Mouse (Mus musculus): ENCODE results near the gene Psma4. TPM values are rescaled to one million over a fixed set of nuclear protein-coding genes. Genes with fewer than 3 reads are reported as not detected.

Gene Psma4
- polyA plus RNA-seq (2015; fragmentation: Nextera tagmentation; extraction: Ambion mirVana): 251 and 256 TPM in 2 replicates

- peak; percentile 100 for ATAC-seq
- Histone ChIP-seq H3K4me1 (ENCODE audit: control insufficient read depth, insufficient read depth, low read length) (peaks cover 18% of the 10 kb centered on the region), H3K36me3 (ENCODE audit: control insufficient read depth, insufficient read depth, low read length) (peaks cover 10% of the 10 kb centered on the region), H3K27ac (ENCODE audit: low read length) (peak within 1 kb of the TSS; percentile 95), H3K9me3 (replicated peaks; ENCODE audit: control insufficient read depth, low read length, poor library complexity, severe bottlenecking) (no peaks in the 10 kb centered on the region), H3K9ac (ENCODE audit: low read depth, low read length) (peak within 1 kb of the TSS; percentile 93), H3K4me2 (ENCODE audit: low read length) (peak within 1 kb of the TSS; percentile 70), H3K27me3 (ENCODE audit: control insufficient read depth, insufficient read depth, low read depth, low read length) (no peaks in the 10 kb centered on the region), H3K4me3 (ENCODE audit: low read depth, low read length) (peak within 1 kb of the TSS; percentile 99)
- WGBS: under 1% methylated on average over 65 of the region's 65 CpGs
Measured at GRCm38 (mm10) chr9:54950575-54951321, at the start of gene Psma4, which contains the start of gene AY074887. TSS of gene Psma4 (plus strand) at chr9:54950790. TSS of gene AY074887 (minus strand) at chr9:54950998.

GRCm38 (mm10) chr9:54909446-54909845 lies 41.1 kb upstream of the Psma4 start:
- Histone ChIP-seq H3K4me3 (ENCODE audit: low read depth, low read length) (no peak overlapping the region), H3K36me3 (ENCODE audit: control insufficient read depth, insufficient read depth, low read length) (peaks cover 19% of the 10 kb centered on the region), H3K9me3 (replicated peaks; ENCODE audit: control insufficient read depth, low read length, poor library complexity, severe bottlenecking) (no peaks in the 10 kb centered on the region), H3K4me2 (ENCODE audit: low read length) (no peak overlapping the region), H3K27ac (ENCODE audit: low read length) (no peak overlapping the region), H3K9ac (ENCODE audit: low read depth, low read length) (no peak overlapping the region), H3K4me1 (ENCODE audit: control insufficient read depth, insufficient read depth, low read length) (no peaks in the 10 kb centered on the region), H3K27me3 (ENCODE audit: control insufficient read depth, insufficient read depth, low read depth, low read length) (no peaks in the 10 kb centered on the region)
- WGBS: 96% methylated on average over 5 of the region's 5 CpGs
- ATAC-seq: no peak

- H3K27ac ChIP-seq (ENCODE audit: low read length): no peak overlapping the region
- H3K4me3 ChIP-seq (ENCODE audit: low read depth, low read length): no peak overlapping the region
- no peak overlapping the region for H3K4me2 ChIP-seq (ENCODE audit: low read length)
- ATAC-seq: no peak
- peaks cover 8% of the 10 kb centered on the region for H3K4me1 ChIP-seq (ENCODE audit: control insufficient read depth, insufficient read depth, low read length)
- no peaks in the 10 kb centered on the region for H3K27me3 ChIP-seq (ENCODE audit: control insufficient read depth, insufficient read depth, low read depth, low read length)
- peaks cover 3% of the 10 kb centered on the region; the same call in 1 of the 2 replicates for H3K36me3 ChIP-seq (ENCODE audit: control insufficient read depth, insufficient read depth, low read length)
- no peaks in the 10 kb centered on the region for H3K9me3 ChIP-seq (replicated peaks; ENCODE audit: control insufficient read depth, low read length, poor library complexity, severe bottlenecking)
- WGBS: 72% methylated on average over 7 of the region's 7 CpGs
- H3K9ac ChIP-seq (ENCODE audit: low read depth, low read length): no peak overlapping the region
Measured at GRCm38 (mm10) chr9:54915576-54915975, 35.0 kb upstream of the Psma4 start.

GRCm38 (mm10) chr9:54916401-54916800 lies 34.2 kb upstream of the Psma4 start:
- no peak overlapping the region for H3K27ac ChIP-seq (ENCODE audit: low read length)
- no peak overlapping the region for H3K9ac ChIP-seq (ENCODE audit: low read depth, low read length)
- no peaks in the 10 kb centered on the region for H3K9me3 ChIP-seq (replicated peaks; ENCODE audit: control insufficient read depth, low read length, poor library complexity, severe bottlenecking)
- peak; percentile 23 for ATAC-seq
- peaks cover 8% of the 10 kb centered on the region for H3K4me1 ChIP-seq (ENCODE audit: control insufficient read depth, insufficient read depth, low read length)
- H3K4me3 ChIP-seq (ENCODE audit: low read depth, low read length): peak overlapping the region; percentile 80
- WGBS: 67% methylated on average over 8 of the region's 8 CpGs
- H3K36me3 ChIP-seq (ENCODE audit: control insufficient read depth, insufficient read depth, low read length): peaks cover 3% of the 10 kb centered on the region; the same call in 1 of the 2 replicates
- peak overlapping the region; percentile 56 for H3K4me2 ChIP-seq (ENCODE audit: low read length)
- no peaks in the 10 kb centered on the region for H3K27me3 ChIP-seq (ENCODE audit: control insufficient read depth, insufficient read depth, low read depth, low read length)

GRCm38 (mm10) chr9:54917010-54917677 lies 33.4 kb upstream of the Psma4 start, which contains the start of gene Hykk:
TSS of gene Hykk (plus strand) at chr9:54917283.
- peaks cover 8% of the 10 kb centered on the region for H3K4me1 ChIP-seq (ENCODE audit: control insufficient read depth, insufficient read depth, low read length)
- H3K27ac ChIP-seq (ENCODE audit: low read length): peak within 1 kb of the TSS; percentile 50
- WGBS: under 1% methylated on average over 34 of the region's 34 CpGs
- H3K36me3 ChIP-seq (ENCODE audit: control insufficient read depth, insufficient read depth, low read length): no peaks in the 10 kb centered on the region
- H3K9ac ChIP-seq (ENCODE audit: low read depth, low read length): peak within 1 kb of the TSS; percentile 79
- peak; percentile 100 for ATAC-seq
- peak within 1 kb of the TSS; percentile 89 for H3K4me2 ChIP-seq (ENCODE audit: low read length)
- H3K4me3 ChIP-seq (ENCODE audit: low read depth, low read length): peak within 1 kb of the TSS; percentile 80
- H3K9me3 ChIP-seq (replicated peaks; ENCODE audit: control insufficient read depth, low read length, poor library complexity, severe bottlenecking): no peaks in the 10 kb centered on the region
- H3K27me3 ChIP-seq (ENCODE audit: control insufficient read depth, insufficient read depth, low read depth, low read length): no peaks in the 10 kb centered on the region

- Histone ChIP-seq H3K9ac (ENCODE audit: low read depth, low read length) (no peak overlapping the region), H3K4me2 (ENCODE audit: low read length) (no peak overlapping the region), H3K27ac (ENCODE audit: low read length) (no peak overlapping the region), H3K36me3 (ENCODE audit: control insufficient read depth, insufficient read depth, low read length) (no peaks in the 10 kb centered on the region; the same call in 1 of the 2 replicates), H3K4me1 (ENCODE audit: control insufficient read depth, insufficient read depth, low read length) (peaks cover 8% of the 10 kb centered on the region), H3K9me3 (replicated peaks; ENCODE audit: control insufficient read depth, low read length, poor library complexity, severe bottlenecking) (peaks cover 3% of the 10 kb centered on the region; the same call in 1 of the 2 replicates), H3K4me3 (ENCODE audit: low read depth, low read length) (no peak overlapping the region), H3K27me3 (ENCODE audit: control insufficient read depth, insufficient read depth, low read depth, low read length) (no peaks in the 10 kb centered on the region)
- WGBS: 68% methylated on average over 2 of the region's 2 CpGs
- ATAC-seq: no peak
Measured at GRCm38 (mm10) chr9:54918191-54918590, 32.4 kb upstream of the Psma4 start.

GRCm38 (mm10) chr9:54918781-54919180 lies 31.8 kb upstream of the Psma4 start:
- Histone ChIP-seq H3K36me3 (ENCODE audit: control insufficient read depth, insufficient read depth, low read length) (no peaks in the 10 kb centered on the region; the same call in 1 of the 2 replicates), H3K4me3 (ENCODE audit: low read depth, low read length) (no peak overlapping the region), H3K4me1 (ENCODE audit: control insufficient read depth, insufficient read depth, low read length) (peaks cover 8% of the 10 kb centered on the region), H3K9ac (ENCODE audit: low read depth, low read length) (no peak overlapping the region), H3K27me3 (ENCODE audit: control insufficient read depth, insufficient read depth, low read depth, low read length) (no peaks in the 10 kb centered on the region), H3K9me3 (replicated peaks; ENCODE audit: control insufficient read depth, low read length, poor library complexity, severe bottlenecking) (peaks cover 3% of the 10 kb centered on the region; the same call in 1 of the 2 replicates), H3K4me2 (ENCODE audit: low read length) (no peak overlapping the region), H3K27ac (ENCODE audit: low read length) (no peak overlapping the region)
- 94% methylated on average over 5 of the region's 5 CpGs for WGBS
- ATAC-seq: no peak

- Histone ChIP-seq H3K27ac (ENCODE audit: low read length) (no peak overlapping the region), H3K27me3 (ENCODE audit: control insufficient read depth, insufficient read depth, low read depth, low read length) (no peaks in the 10 kb centered on the region), H3K36me3 (ENCODE audit: control insufficient read depth, insufficient read depth, low read length) (no peaks in the 10 kb centered on the region; the same call in 1 of the 2 replicates), H3K4me1 (ENCODE audit: control insufficient read depth, insufficient read depth, low read length) (peaks cover 8% of the 10 kb centered on the region), H3K9ac (ENCODE audit: low read depth, low read length) (no peak overlapping the region), H3K4me2 (ENCODE audit: low read length) (no peak overlapping the region), H3K4me3 (ENCODE audit: low read depth, low read length) (no peak overlapping the region), H3K9me3 (replicated peaks; ENCODE audit: control insufficient read depth, low read length, poor library complexity, severe bottlenecking) (peaks cover 3% of the 10 kb centered on the region; the same call in 1 of the 2 replicates)
- WGBS: 53% methylated on average over 4 of the region's 4 CpGs
- ATAC-seq: no peak
Measured at GRCm38 (mm10) chr9:54919946-54920345, 30.6 kb upstream of the Psma4 start.

- Histone ChIP-seq H3K4me3 (ENCODE audit: low read depth, low read length) (no peak overlapping the region), H3K9me3 (replicated peaks; ENCODE audit: control insufficient read depth, low read length, poor library complexity, severe bottlenecking) (no peaks in the 10 kb centered on the region), H3K27me3 (ENCODE audit: control insufficient read depth, insufficient read depth, low read depth, low read length) (no peaks in the 10 kb centered on the region), H3K4me1 (ENCODE audit: control insufficient read depth, insufficient read depth, low read length) (no peaks in the 10 kb centered on the region), H3K27ac (ENCODE audit: low read length) (no peak overlapping the region), H3K4me2 (ENCODE audit: low read length) (no peak overlapping the region), H3K36me3 (ENCODE audit: control insufficient read depth, insufficient read depth, low read length) (no peaks in the 10 kb centered on the region), H3K9ac (ENCODE audit: low read depth, low read length) (no peak overlapping the region)
- WGBS: 93% methylated on average over 1 of the region's 1 CpGs
- no peak for ATAC-seq
Measured at GRCm38 (mm10) chr9:54930741-54931140, 19.8 kb upstream of the Psma4 start.

Data from midbrain, embryonic 16.5 days (tissue).